ENCODE assay signal across 8 mouse cellular contexts in the genomic region with DNA sequence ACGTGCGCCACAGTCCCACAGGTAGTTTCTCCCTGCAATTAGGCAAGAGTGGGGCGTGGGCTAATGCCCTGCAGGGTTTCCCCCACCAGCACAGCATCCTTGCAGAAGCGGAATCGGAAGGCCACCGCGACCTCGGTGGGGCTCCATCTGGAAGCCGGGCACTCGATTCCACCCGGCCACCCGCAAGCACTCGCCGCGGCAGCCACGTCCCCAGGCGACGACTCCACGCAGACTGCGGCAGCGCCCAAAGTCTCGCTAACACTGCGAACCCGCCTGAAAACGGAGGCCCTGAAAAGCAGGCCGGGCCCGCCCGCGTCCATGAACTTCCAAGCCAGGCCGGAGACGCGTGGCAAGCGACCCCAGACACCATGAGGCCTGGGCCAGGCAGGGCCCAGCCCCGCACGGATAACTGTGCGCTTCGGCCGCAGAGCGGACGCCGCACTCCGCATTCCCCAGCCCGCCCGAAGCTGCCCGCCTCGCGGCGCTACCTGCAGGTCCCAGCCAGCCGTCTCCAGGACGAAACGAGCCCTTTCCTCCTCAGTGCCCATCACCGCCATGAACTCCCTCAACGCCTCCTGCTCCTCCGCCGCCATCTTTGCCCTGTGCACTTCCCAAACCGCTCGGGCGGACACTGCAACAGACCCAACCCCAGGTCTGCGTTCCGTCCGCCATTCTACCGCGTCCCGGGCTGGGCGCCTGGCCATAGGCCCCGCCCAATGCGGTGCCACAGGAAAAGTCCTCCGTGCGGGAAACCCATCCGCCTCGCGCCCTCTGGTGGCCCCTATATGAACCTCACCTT.
A peak's percentile ranks its signal among the peaks of the same experiment; 100 is the strongest.
DNase-seq lines count a peak whose midpoint lies in the region; ATAC-seq and TF ChIP-seq lines count a peak whose summit lies in the region.
"Not testable (repeated sequence)": the region's sequence is repeated elsewhere in the genome, so short reads cannot be mapped to it uniquely, and the experiment has no call there.

No protein-coding gene starts in this region.

- not testable (repeated sequence) for H3K4me2 ChIP-seq in forebrain, embryonic 11.5 days (ENCODE audit: low read depth, low read length, severe bottlenecking)
- H3K4me2 ChIP-seq in heart, embryonic 15.5 days: peak overlapping the region; percentile 41
- H3K4me2 ChIP-seq in liver, embryonic 13.5 days: peak overlapping the region; percentile 57
- H3K4me2 ChIP-seq in stomach, embryonic 15.5 days: peak overlapping the region; percentile 33; the same call in 1 of the 2 replicates

- H3K4me3 ChIP-seq in C2C12 (ENCODE audit: insufficient read depth, poor library complexity, severe bottlenecking): peak overlapping the region; percentile 32
- peak overlapping the region; percentile 36 for H3K4me3 ChIP-seq in forebrain, embryonic 11.5 days (ENCODE audit: low read depth, low read length)
- peak overlapping the region; percentile 56 for H3K4me3 ChIP-seq in heart, embryonic 15.5 days
- peak overlapping the region; percentile 64 for H3K4me3 ChIP-seq in liver, embryonic 13.5 days (replicated peaks)
- peak overlapping the region; percentile 48 for H3K4me3 ChIP-seq in stomach, embryonic 15.5 days (replicated peaks)

- 3% methylated on average over 61 of the region's 72 CpGs for WGBS in forebrain, embryonic 11.5 days
- WGBS in heart, embryonic 15.5 days: 3% methylated on average over 70 of the region's 72 CpGs
- 2% methylated on average over 69 of the region's 72 CpGs for WGBS in liver, embryonic 13.5 days (ENCODE audit: insufficient replicate concordance)
- 2% methylated on average over 70 of the region's 72 CpGs for WGBS in stomach, embryonic 15.5 days

- H3K9ac ChIP-seq in forebrain, embryonic 11.5 days (ENCODE audit: low read length): peak overlapping the region; percentile 57
- peak overlapping the region; percentile 65 for H3K9ac ChIP-seq in heart, embryonic 15.5 days
- peak overlapping the region; percentile 75 for H3K9ac ChIP-seq in liver, embryonic 13.5 days
- 0 out of 2 replicates have a peak overlapping the region, but pooled peaks have one; percentile 39 for H3K9ac ChIP-seq in stomach, embryonic 15.5 days

- H3K4me1 ChIP-seq in forebrain, embryonic 11.5 days (replicated peaks; ENCODE audit: control insufficient read depth, insufficient read depth, low read length); heart, embryonic 15.5 days (replicated peaks); liver, embryonic 13.5 days (replicated peaks); stomach, embryonic 15.5 days: not testable (repeated sequence)

- peak; percentile 33 for TF ChIP-seq CTCF in C2C12 (IDR thresholded peaks at IDR 0.05; ENCODE audit: control insufficient read depth, insufficient read depth, insufficient read length)

- H3K27me3 ChIP-seq in C2C12 (ENCODE audit: control insufficient read depth, insufficient read depth, insufficient read length); forebrain, embryonic 11.5 days (ENCODE audit: control insufficient read depth, insufficient read depth, low read length); heart, embryonic 15.5 days; liver, embryonic 13.5 days; stomach, embryonic 15.5 days (replicated peaks): not testable (repeated sequence)

- not testable (repeated sequence) for H3K36me3 ChIP-seq in C2C12 (ENCODE audit: control insufficient read depth, insufficient read depth); forebrain, embryonic 11.5 days (ENCODE audit: control insufficient read depth, insufficient read depth, low read length); heart, embryonic 15.5 days; liver, embryonic 13.5 days; stomach, embryonic 15.5 days

- not testable (repeated sequence) for H3K79me3 ChIP-seq in C2C12 (ENCODE audit: low read depth)

- H3K9me3 ChIP-seq in forebrain, embryonic 11.5 days (ENCODE audit: control insufficient read depth, low read length); heart, embryonic 15.5 days (replicated peaks); liver, embryonic 13.5 days (replicated peaks); stomach, embryonic 15.5 days: not testable (repeated sequence)

- not testable (repeated sequence) for H3K79me2 ChIP-seq in C2C12 (ENCODE audit: control insufficient read depth, insufficient read depth)

- ATAC-seq in forebrain, embryonic 11.5 days (replicated peaks; ENCODE audit: low FRiP score): peak; percentile 100
- ATAC-seq in heart, embryonic 15.5 days (replicated peaks; ENCODE audit: insufficient number of reproducible peaks, insufficient read depth, low FRiP score, low read depth): peak; percentile 98
- peak; percentile 100 for ATAC-seq in liver, embryonic 13.5 days (ENCODE audit: low read depth)
- ATAC-seq in stomach, embryonic 15.5 days (ENCODE audit: insufficient read depth, low FRiP score, low read depth): peak; percentile 98

- H3K27ac ChIP-seq in forebrain, embryonic 11.5 days (ENCODE audit: low read depth, low read length); heart, embryonic 15.5 days; liver, embryonic 13.5 days; stomach, embryonic 15.5 days: not testable (repeated sequence)

- not testable (repeated sequence) for H3ac ChIP-seq in C2C12 (ENCODE audit: control insufficient read depth, insufficient read length, low read depth)

- DNase-seq in brain, embryonic 18.5 days (ENCODE audit: low read depth, low spot score): peak; percentile 93
- peak; percentile 98 for DNase-seq in forebrain, embryonic 11.5 days (ENCODE audit: low spot score)
- peak; percentile 100 for DNase-seq in kidney, postnatal 14 days
- DNase-seq in liver, embryonic 13.5 days: peak; percentile 99
- peak; percentile 96 for DNase-seq in neural tube, embryonic 10.5 days (ENCODE audit: extremely low spot score, low spot score)

TF ChIP-seq in C2C12, 6 proteins besides CTCF, POLR2A, EP300 and RAD21:
- peak; percentile 30 for TF ChIP-seq USF1 (IDR thresholded peaks at IDR 0.05; ENCODE audit: low read depth)
- peak; percentile 76 for TF ChIP-seq MAX (IDR thresholded peaks at IDR 0.05)
